Mouse (Mus musculus) testis, postnatal 10 days (tissue): ENCODE data around the gene Foxl2.

Experiments
- DNase-seq: peaks from one replicate; pipeline ENCODE4 v3.0.0; 2021; ENCODE audit warnings: low spot score

Foxl2 gene

GRCm38 (mm10) chr9:98955103-98955715 lies at the start of gene Foxl2:
Gene Foxl2 (plus strand): TSS chr9:98955288.
- DNase-seq, result peak; percentile 63

DNA sequence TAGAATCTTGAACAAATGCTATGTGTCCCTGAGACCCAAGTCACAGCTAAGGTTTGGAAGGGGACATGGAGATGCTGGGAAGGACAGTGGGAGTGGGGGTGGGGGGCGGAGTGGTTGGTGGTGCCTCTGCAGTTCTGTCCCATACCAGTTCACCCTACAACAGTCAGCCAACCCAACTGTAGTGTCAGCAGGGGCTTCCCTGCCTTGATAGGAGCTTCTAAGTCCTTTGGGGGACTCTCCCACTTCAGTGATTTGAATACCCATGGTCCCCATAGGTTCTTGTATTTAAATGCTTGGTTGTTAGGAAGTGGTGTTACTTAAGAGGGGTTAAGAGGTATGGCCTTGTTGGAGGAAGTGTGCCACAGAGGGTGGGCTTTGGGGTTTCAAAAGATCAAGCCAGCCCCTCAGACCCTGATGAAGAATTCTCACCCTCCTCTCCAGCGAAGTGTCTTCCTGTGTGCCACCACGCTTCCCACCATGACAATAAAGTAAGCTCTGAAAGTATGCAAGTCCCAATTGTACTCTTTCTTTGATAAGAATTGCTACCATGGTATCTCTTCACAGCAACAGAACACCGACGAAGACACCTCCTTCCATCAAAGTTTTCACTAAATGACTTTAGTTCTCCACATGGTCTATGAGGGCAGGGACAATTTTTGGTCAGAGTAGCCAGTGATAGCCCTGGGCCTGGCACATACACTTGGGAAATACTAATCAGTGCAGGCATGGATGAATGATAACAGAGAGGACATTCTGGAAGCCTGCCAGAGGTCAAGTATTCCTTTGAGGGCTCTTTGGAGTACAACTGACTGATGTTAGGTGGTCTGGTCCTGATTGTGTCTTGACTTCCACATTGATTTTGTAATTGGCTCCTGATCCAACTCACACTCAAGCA lies 34.2 kb upstream of the Foxl2 start:
- DNase-seq, result peak; percentile 35

DNA sequence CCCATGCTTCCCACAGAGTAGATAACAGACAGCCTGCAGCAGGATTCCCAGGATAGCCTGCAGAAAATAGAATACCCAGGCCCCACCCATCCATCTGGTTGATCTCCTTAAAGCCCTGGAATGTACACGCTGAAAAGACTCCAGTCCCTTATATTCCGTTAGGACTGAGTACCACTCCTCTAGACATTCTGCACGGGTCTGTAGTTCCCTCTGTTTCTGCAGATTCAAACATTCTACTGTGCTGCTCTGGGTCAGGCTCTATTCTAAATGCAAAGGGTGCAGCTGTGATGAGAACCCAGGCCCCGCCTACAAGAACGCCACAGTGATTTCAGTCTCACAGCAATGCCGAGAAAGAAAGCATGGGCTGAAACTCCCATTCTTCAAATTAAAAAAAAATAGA lies 32.0 kb upstream of the Foxl2 start:
- no peak for DNase-seq

DNA sequence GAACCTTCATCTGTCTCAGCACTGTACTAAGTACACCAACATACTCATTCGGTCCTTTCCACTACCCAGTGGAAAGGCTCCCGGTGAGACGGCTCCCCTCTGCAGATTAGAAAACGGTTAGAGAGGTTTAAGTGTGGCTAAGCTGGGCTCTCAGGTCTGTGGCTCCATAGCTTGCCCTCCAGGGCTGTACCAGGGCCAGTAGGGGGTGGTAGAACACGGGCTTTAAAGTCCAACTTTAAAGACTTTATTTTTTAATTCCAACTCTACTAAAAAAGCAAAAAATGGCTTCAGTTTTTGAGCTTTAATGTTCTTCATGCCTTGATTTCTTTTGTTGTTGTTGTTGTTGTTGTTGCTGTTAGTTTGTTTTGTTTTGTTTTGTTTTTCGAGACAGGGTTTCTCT lies 30.9 kb upstream of the Foxl2 start:
- DNase-seq, result peak; percentile 35

DNA sequence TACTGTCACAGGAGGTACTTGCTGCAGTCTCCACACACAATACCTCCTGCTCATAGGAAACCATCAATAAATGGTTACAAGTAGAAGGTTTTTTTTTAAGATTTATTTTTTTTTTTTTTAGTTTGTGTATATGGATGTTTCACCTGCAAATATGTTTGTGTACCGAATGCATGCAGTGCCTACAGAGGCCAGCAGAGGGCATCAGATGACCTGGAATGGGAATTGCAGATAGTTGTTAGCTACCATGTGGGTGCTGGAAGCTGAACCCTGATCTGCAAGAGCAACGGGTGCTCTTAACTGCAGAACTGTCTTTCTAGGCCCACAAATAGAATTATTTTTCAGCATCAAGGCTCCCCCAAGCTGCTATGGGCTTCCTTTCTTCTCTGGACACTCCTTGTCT lies 25.6 kb upstream of the Foxl2 start:
- peak; percentile 48 for DNase-seq

GRCm38 (mm10) chr9:98932931-98933330 lies 22.2 kb upstream of the Foxl2 start:
- peak; percentile 13 for DNase-seq

- DNase-seq, result peak; percentile 31
Measured at GRCm38 (mm10) chr9:98935190-98935909, 19.7 kb upstream of the Foxl2 start.

- DNase-seq, result no peak
Measured at GRCm38 (mm10) chr9:98939290-98939689, 15.8 kb upstream of the Foxl2 start.

DNA sequence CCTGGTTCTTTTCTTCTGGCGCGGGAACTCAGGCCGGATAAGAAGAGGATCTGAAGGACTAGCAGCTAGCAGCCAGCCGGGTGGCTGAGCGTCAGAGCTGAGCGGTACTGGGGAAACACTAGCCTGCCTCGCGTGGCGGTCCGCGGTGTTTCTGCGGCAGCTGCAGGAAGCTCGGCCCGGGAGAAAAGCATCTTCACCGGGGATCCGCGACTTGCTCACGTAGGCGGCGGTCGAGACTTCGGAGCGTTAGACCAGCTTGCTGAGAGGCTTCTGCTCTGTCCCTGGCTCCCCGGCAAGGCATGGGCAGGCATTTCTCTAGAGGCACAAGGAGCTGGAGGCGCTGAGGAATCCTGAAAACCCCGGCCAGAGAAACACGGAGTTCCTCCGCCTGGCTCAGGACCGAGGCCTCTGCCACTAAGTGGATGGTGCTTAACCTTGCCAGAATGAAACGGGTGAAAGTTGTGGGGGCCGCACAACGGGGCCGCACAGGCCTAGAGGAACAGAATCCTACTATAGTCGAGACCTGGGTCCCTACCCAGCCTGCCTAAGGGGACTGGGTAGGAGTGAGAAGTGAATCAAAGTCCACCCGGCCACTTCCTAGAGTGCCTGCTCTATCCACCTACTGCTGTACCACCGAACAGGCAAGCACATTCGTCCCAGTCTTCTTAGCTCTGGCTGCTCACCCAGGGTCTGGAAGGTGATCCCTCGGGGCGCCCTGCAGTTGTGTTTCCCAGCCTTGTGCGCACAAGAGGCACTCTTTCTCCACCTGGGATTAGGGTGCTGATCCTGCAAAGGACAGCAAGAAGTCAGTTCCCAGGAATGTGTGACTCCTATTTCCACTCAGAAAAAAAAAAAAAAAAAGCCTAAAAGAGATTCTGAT lies 2.7 kb upstream of the Foxl2 start:
- peak; percentile 56 for DNase-seq

DNA sequence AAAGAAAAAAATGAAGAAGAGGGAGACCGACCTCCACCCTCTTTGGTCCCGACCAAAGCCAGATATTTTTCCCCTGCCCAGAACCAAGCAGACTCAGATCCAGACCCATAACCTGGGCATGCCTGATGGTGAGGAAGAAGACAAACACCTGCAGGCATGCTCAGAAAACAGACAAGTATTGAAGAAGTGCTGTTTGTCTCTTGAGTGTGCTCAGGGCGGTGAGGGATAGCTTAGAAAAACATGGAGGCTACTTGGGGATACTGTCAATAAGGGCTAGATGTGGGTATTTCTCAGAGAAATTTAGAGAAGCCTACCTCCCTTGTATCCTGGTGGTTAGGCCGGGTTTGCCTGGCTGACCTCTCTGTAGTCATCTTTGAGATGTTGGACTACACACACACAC lies 1.8 kb upstream of the Foxl2 start:
- DNase-seq, result no peak

- DNase-seq, result no peak
Measured at GRCm38 (mm10) chr9:98953830-98954229, 1.3 kb upstream of the Foxl2 start.

DNA sequence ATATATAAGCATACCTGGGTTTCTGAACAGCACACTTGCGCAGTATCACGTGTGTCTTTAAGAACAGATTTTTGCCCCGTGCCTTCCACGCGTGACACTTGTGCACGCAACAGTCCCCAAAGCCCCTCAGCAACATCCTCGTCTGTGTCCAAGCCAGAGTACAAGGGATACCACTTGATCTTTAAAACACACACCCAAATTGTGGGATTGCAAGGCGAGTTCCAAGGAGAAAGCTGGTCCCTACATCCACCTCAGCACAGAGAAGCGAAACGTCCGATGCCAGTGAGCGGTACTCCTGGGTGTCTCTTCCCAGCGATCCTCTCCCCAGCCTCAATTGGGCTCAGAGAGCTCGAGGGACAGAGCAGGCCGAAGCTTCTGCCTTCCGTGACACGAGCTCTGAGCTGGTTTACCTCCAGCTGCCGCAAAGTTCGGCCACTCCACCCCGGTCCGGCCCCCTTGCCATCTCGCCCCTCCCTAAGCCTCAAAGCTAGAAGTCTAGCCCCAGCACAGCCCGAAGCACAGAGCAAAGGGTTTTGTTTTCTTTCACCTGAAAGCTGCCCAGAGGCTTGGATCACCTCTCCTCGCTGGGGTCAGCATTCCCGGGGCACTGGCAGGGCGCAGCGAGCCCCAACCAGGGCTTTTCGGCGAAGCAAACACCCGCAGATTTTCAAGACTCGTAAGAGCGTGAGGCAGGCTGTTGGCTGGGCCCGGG lies 541 bp upstream of the Foxl2 start:
- no peak for DNase-seq

GRCm38 (mm10) chr9:98955716-98956224 lies 682 bp downstream of the Foxl2 start:
- DNase-seq, result no peak

DNA sequence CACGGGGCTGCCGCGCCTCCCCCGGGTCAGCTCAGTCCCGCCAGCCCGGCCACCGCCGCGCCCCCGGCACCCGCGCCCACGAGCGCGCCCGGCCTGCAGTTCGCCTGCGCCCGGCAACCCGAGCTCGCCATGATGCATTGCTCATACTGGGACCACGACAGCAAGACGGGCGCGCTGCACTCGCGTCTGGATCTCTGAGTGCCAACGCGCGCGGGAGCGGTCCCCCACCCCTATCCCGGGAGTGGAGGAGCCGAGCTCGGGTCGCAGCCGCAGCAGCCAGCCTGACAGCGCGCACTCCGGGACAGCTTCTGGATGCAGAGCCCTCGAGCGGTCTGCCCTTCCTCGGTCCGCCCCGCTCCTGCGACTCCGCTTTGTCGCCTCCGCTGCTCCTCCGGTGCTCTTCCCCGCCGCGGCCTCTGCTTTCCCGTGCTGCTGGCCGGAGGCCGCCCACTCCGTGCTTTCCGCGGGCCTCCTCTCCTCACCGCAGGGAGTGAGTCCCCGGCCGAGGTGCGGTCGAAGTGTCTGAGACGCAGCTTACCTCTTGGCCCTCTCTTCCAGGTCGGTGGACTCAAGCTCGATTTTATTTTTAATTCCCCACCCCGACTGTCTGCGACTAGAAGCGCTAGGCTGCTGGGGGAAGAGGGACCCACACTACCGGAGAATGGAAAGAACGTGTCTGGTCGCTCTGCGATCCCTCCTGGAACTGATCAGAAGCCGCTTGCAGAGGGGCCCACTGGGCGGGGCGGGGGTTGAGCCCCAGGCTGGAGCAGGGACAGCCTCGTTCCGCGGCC lies 1.7 kb downstream of the Foxl2 start:
- no peak for DNase-seq

GRCm38 (mm10) chr9:98957751-98958351 lies 2.8 kb downstream of the Foxl2 start:
- no peak for DNase-seq

DNA sequence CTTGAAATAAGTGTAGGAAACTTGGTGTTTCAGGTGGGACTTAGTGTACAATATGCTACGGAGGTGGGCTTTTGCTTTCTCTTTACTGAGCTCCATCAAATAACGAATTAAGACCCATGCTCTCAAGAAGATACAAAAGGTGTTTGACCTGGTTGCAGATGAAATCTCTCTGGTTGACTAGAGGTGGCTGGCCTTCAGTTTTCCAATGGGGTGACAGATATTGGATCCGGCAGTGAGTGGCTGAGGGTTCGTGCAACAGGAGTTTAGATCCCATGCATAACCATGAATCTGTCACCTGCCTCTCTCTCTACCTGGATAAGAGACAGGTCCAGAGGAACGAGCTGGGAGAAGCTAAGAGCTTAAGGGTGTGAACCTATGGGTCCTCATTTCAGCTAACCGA lies 3.5 kb downstream of the Foxl2 start:
- no peak for DNase-seq

- DNase-seq, result no peak
Measured at GRCm38 (mm10) chr9:98959851-98960250, 4.8 kb downstream of the Foxl2 start.

GRCm38 (mm10) chr9:98960348-98960747 lies 5.3 kb downstream of the Foxl2 start:
- no peak for DNase-seq

GRCm38 (mm10) chr9:98961591-98962477 lies 6.7 kb downstream of the Foxl2 start:
- DNase-seq, result no peak
